Mouse (Mus musculus) layer of hippocampus, adult 18-20 months (tissue): ENCODE measurements at regions not wholly inside any gene's neighbourhood (a gene's known extent, or its start where the extent isn't known, plus 50 kb on each side); places are given as distances from the start of the nearest gene placed in this dataset.

ENCODE experiments used
- DNase-seq, 2 experiments: peaks; one replicate each; pipeline ENCODE4 v3.0.0; 2022; ENCODE audit warnings: low spot score in 2 of 2

GRCm38 (mm10) chr19:28205691-28206090 is 194.7 kb upstream of the Rfx3 start:
- DNase-seq, result no peak

DNA sequence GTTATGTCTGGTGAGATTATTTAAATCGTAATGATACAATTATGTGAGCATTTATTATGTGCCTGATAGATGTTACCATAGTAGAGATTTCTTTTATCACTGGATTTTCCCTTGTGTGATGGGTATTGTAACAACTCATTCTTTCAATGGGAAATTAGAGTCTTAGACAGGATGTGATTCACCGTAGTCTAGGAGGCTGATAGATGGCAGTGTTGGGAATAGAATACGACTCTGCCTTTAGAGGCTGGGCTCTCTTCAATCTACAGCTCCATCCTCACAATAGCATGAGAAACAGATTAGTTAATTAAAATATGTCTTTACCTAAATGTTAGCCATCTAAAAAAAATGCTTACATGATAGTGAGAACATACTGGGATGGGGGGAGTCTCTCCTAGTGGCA is 192.8 kb upstream of the Rfx3 start:
- no peak for DNase-seq

DNA sequence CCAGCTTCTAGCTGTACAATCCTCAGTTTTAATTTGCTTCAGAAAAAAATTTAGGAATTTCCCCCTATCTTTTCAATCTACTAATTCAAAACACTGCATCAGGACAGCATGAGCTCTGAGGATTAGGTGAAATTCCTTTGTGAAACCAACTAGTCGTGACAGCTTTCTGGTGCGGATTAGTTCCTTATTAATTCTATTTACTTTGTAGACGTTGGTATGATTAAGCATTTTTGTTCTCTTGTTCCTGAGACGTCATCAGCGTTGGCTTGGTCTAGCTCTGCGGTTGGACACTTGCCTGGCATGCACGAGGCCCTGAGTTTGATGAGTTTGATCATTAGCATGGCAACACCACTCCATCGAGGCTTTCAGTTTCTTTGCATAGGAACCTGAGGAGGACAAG is 188.4 kb upstream of the Rfx3 start:
- DNase-seq, result no peak

DNA sequence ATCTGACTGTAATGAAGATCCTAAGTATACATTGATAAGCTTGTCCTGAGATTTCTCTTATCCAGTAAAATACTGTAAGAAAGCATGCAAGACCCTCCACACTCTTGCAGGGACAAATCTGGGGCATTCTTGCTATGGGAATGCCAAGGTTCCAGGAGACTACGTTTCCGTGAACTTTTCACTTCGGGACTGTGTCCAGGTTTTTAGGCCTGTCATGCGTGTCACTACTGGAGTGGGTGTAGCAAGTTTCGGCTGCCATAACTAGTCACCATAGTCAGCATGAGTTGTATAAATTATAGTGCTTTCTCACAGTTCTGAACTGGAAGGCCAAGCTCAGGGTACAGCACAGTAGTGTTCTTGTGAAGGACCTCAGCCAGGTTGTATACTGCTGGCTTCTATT is 185.9 kb upstream of the Rfx3 start:
- DNase-seq, result no peak

- no peak for DNase-seq
These were observed 181.3 kb upstream of the Rfx3 start for GRCm38 (mm10) chr19:28192248-28192647.

- no peak for DNase-seq
These were observed 180.6 kb upstream of the Rfx3 start for GRCm38 (mm10) chr19:28191428-28192116.

- no peak for DNase-seq
These were observed 179.3 kb upstream of the Rfx3 start for GRCm38 (mm10) chr19:28190250-28190649.

GRCm38 (mm10) chr19:28188363-28188762 is 177.4 kb upstream of the Rfx3 start:
- DNase-seq, result no peak

GRCm38 (mm10) chr19:28182411-28183182 is 171.6 kb upstream of the Rfx3 start:
- no peak for DNase-seq

- no peak for DNase-seq
These were observed 170.2 kb upstream of the Rfx3 start for GRCm38 (mm10) chr19:28181171-28181570.

DNA sequence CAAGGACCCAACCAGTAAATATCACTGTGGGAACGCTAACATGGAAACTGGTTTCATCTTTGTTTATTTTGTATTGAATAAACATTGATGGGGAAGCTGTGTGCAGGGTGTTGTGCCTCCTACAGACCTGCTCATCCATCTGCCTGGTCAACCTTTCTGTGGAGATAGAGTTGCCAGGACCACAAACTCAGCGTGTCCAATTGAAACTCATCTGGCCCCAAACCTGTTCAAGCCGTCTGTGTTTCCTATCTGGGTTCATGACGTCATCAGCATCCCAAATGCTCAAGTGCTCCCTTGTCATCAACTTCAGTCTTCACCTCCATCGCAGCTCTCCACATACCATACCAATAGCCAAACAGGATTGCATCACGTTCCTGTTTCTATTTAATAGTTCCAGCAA is 167.1 kb upstream of the Rfx3 start:
- DNase-seq, result peak; percentile 53 to 79

- no peak for DNase-seq
These were observed 165.9 kb upstream of the Rfx3 start for GRCm38 (mm10) chr19:28176821-28177220.

GRCm38 (mm10) chr19:28171836-28172534 is 161.0 kb upstream of the Rfx3 start:
- DNase-seq, result peak in 1 of 2 experiments; percentile 27

DNA sequence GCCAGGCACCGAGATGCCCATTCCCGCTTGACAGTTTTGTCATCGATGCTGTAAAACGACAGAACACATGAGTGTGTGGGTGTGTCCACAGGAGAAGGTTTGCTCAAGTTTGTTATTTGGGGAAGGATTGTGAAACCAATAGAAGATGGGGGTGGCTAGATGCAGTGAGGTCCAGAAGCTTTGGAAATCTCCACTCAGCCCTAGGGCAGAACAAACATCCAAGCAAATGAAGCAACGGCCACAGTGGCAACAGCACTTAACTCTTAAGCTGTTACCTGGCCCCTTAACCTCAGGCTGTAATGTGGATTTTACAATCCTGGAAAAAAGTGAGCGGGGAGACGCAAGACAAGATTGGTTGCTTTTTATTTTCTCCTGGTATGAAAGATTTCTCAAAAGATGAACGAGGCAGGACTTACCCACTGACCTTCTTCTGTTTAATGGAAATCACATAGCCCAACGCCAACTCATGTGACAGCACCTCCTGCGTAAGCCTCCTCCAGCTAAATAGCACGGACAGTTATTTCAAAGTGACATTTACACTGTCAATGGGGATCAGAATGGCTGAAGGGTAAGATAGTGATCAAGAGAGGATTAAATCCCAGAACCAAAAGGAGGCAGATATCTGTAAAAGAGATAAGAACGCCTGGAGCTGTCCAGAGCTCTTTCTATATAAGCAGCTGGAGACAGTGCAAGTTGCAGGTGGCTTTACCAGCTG is 156.6 kb upstream of the Rfx3 start:
- no peak for DNase-seq

DNA sequence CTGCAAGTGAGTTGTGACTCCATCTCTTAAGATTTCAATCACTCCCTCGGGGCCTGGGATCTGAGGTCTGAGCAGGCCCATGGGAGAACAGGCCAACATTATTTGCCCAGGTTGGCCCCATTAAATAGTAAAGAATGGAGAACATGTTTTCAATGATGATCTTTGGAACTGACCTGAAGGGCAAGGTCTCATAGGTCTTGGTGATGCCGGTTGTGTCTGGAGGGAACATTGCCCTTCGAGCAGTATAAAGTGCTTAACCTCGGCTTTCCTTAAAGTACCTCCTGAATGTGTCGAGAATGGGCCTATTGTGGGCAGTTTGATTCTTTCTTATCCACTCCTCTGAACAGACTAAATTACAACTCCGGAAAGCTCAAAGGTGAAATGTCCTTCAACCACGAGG is 155.7 kb upstream of the Rfx3 start:
- no peak for DNase-seq

- DNase-seq, result peak; percentile 50 to 81
These were observed 155.0 kb upstream of the Rfx3 start for GRCm38 (mm10) chr19:28165901-28166361.

DNA sequence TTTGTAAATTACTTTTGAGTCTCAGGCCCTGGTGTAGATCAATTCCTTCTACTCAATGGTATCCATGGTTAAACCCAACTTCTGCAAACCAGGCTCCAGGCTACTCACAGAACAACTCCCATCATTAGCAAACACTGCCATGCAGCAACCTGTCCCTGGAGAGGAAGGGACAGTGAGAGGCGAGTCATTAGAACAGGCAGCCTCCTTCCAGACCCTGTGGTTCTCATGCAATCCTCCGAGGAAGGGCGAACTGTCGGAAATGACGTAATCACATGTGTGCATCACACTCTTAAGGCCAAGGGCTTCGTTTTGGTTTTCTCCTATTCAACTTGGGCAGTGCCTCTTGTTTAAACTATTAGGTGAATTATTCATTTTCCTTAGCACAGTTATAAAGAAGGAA is 152.2 kb upstream of the Rfx3 start:
- no peak for DNase-seq

DNA sequence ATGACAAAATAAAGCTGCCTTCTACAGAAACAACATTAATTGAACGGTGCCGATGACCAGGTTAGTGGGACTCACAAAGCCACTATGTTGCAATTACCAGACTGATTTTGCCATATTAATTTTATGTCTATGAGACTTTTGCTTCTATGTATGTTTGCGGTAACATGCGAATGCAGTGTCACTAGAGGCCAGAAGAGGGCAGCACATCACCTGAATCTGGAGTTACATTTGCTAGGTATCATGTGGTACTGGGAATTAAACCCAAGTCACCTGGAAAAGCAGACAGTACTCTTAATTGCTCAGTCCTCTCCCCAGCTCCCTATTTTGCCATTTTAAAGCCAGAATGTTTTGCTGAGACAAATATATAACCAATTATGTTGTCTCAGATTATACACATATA is 149.6 kb upstream of the Rfx3 start:
- peak in 1 of 2 experiments; percentile 19 for DNase-seq

DNA sequence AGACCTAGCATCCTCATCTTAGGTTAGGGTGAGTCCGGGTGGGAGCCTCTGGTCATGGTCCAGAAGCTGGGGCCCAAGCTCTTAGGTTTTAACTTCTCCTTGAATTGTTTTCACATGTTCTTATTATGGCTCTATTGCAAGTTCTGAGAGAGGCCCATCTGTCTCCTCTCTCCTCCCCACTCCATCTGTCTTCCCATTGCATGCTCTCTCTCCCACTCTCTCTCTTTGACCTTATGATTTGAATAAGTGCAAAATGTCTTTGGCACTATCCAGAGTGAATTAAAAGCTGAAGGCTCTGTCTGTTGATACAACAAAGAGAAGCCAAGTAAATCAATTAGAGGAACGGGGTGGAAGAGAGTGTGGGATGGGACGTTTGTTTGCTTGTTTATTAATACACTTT is 146.2 kb upstream of the Rfx3 start:
- peak; percentile 59 to 86 for DNase-seq

DNA sequence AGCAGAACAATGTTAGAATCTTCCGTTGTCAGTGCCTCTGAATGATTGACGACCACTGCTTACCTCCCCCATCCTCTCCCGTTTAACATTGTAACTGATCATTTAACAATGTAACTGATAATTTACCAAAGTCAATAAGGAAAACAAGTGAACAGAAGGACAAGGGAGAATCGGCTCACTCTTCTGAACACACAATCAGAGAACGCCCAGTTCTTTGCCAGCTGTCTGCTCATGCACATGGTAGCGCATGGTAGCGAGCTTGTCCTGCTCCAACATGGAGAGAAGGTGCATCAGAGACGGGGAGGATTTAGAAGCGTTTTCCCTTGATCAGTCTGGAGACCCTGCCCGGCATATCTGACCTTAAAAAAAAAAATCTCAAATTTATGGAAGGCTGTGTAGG is 126.6 kb upstream of the Rfx3 start:
- peak; percentile 51 to 83 for DNase-seq

DNA sequence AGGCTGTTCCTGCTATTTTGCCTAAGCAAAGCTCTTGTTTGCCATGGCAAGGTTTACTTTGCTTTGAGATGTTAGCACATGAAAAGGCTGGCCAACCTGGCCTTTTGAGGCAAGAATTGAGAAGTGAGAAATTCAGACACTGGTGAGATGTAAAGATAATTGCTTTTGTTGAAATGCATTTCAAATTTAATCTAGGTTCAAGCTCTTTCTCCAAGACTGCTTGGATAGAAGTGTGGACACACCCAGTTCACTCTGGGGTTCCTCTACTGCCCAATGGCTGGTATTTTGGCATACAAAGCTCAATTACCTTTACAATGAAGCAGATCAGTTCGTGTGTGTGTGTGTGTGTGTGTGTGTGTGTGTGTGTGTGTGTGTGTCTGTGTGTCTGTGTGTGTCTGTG is 123.8 kb upstream of the Rfx3 start:
- no peak for DNase-seq
